In genomic region chr9:119743900-119744299, GRCm38 (mm10) we compare ENCODE assay signal across 11 mouse cellular contexts. TPM values are rescaled to one million over a fixed set of nuclear protein-coding genes. Genes with fewer than 3 reads are reported as not detected.
DNase-seq lines count a peak whose midpoint lies in the region; ATAC-seq lines count a peak whose summit lies in the region.
"Had no signal": no experiment of that assay in that cellular context is flagged by ENCODE, and none has a peak within 500 bp of the region (broad histone marks: within the 10 kb centered on the region; RNA-seq: fewer than 3 reads in every experiment).

No protein-coding gene starts in this region.

- H3K36me3 ChIP-seq in heart, embryonic 11.5 days (ENCODE audit: control insufficient read depth, insufficient read depth, low read length) = no peaks in the 10 kb centered on the region
- H3K36me3 ChIP-seq: embryonic facial prominence, embryonic 12.5 days; heart, embryonic 13.5 days had no signal

- DNase-seq in gastrocnemius, postnatal 25 days = peak; percentile 26
- DNase-seq in gastrocnemius, adult 8-10 months (ENCODE audit: low spot score in 2 of 2) = no peak
- DNase-seq in T-cell, adult 2 months (ENCODE audit: low spot score) = peak; percentile 81
- peak; percentile 31 to 37 for DNase-seq in lung, postnatal 4 days
- DNase-seq in spleen, postnatal 4 days (ENCODE audit: low spot score in 2 of 2) = peak; percentile 50 to 73
- no peak for DNase-seq in cerebellum, adult 11 months
- no peak for DNase-seq in layer of hippocampus, adult 9-11 months

- no peak overlapping the region for H3K4me3 ChIP-seq in heart, embryonic 11.5 days (ENCODE audit: low read depth, low read length)
- H3K4me3 ChIP-seq: embryonic facial prominence, embryonic 12.5 days; heart, embryonic 13.5 days had no signal

- H3K4me1 ChIP-seq in heart, embryonic 11.5 days (ENCODE audit: control insufficient read depth, insufficient read depth, low read length) = no peaks in the 10 kb centered on the region
- H3K4me1 ChIP-seq: embryonic facial prominence, embryonic 12.5 days had no signal

- H3K27me3 ChIP-seq in heart, embryonic 11.5 days (ENCODE audit: control insufficient read depth, insufficient read depth, low read length) = no peaks in the 10 kb centered on the region
- H3K27me3 ChIP-seq: embryonic facial prominence, embryonic 12.5 days; heart, embryonic 13.5 days had no signal

- no peak overlapping the region for H3K9ac ChIP-seq in heart, embryonic 11.5 days (ENCODE audit: low read depth, low read length)
- H3K9ac ChIP-seq: embryonic facial prominence, embryonic 12.5 days; heart, embryonic 13.5 days had no signal

- WGBS in heart, embryonic 11.5 days (ENCODE audit: insufficient replicate concordance) = 53% methylated on average over 4 of the region's 4 CpGs

- ATAC-seq in heart, embryonic 11.5 days (replicated peaks; ENCODE audit: insufficient number of reproducible peaks, low FRiP score, low TSS enrichment) = no peak

- no peak overlapping the region for H3K4me2 ChIP-seq in heart, embryonic 11.5 days
- H3K4me2 ChIP-seq: embryonic facial prominence, embryonic 12.5 days; heart, embryonic 13.5 days had no signal

- 0 out of 2 replicates have a peak, but pooled peaks cover 3% of the 10 kb centered on the region for H3K9me3 ChIP-seq in heart, embryonic 11.5 days (replicated peaks; ENCODE audit: control insufficient read depth, low read length)
- H3K9me3 ChIP-seq: embryonic facial prominence, embryonic 12.5 days; heart, embryonic 13.5 days had no signal

- no peak overlapping the region for H3K27ac ChIP-seq in heart, embryonic 11.5 days (ENCODE audit: low read depth, low read length)
- H3K27ac ChIP-seq: embryonic facial prominence, embryonic 12.5 days; heart, embryonic 13.5 days had no signal

RNA-seq across cellular contexts. Expression of gene Scn10a, which starts 24.8 kb away (rescaled TPM):
- total RNA-seq in gastrocnemius, postnatal 25 days (2021) = not detected
- not detected for total RNA-seq in gastrocnemius, adult 8-10 months (2022)
- polyA plus RNA-seq in heart, embryonic 11.5 days (2014; fragmentation: Nextera tagmentation; extraction: Ambion mirVana) = 1.1 and 1.3 TPM in 2 replicates
- polyA plus RNA-seq: kidney, embryonic 14.5 days had no signal

Comparison
In these comparisons a context has a peak if more than half of its experiments do, and no peak if none do; other contexts are left out.
1. DNase-seq: peak in gastrocnemius, postnatal 25 days (single experiment), T-cell, adult 2 months (single experiment), lung, postnatal 4 days (2 of 2) and spleen, postnatal 4 days (2 of 2); none in gastrocnemius, adult 8-10 months (0 of 2), cerebellum, adult 11 months (single experiment) and layer of hippocampus, adult 9-11 months (single experiment).